Mouse (Mus musculus): Measurements from ENCODE around the gene Fbxw15. TPM values are rescaled to one million over a fixed set of nuclear protein-coding genes. Genes with fewer than 3 reads are reported as not detected.

The Fbxw15 gene
- 0.22 and 0.28 TPM in 2 replicates for polyA plus RNA-seq (2012; rRNA removed)

DNA sequence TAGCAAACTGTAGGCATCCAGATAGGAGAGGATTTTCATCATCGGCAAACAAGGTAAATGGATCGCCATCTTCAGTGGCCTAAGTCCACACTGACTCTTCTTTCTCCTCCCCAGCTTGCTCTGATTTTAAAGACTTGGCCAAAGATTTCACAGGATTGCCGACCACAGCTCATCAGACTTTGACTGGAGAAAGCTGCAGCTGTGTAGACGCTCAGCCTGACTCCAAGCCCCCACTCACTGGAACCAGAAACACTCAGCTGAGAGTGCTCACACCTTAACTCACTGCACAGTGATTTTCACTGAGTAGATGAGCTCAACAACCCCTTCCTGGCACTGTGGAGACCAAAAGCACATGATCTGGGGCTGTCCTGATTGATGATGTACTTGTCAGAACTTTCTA lies at the start of gene Fbxw15:
Gene Fbxw15, minus strand, starts transcription at position 101 of the 400 bp plus-strand sequence.

Other genes starting within 250 kb of the Fbxw15 start
- gene Fbxw28, start 228.6 kb downstream of the Fbxw15 start, polyA plus RNA-seq (2012; rRNA removed): not detected in 2 replicates
- not detected in 2 replicates for gene Fbxw22, start 164.0 kb downstream of the Fbxw15 start, polyA plus RNA-seq (2012; rRNA removed)
- not detected in 2 replicates for gene Fbxw16, start 119.1 kb downstream of the Fbxw15 start, polyA plus RNA-seq (2012; rRNA removed)
- gene Fbxw19, start 72.4 kb downstream of the Fbxw15 start, polyA plus RNA-seq (2012; rRNA removed): not detected in 2 replicates
- gene Fbxw24, start 57.8 kb upstream of the Fbxw15 start, polyA plus RNA-seq (2012; rRNA removed): 0.04 and 0.05 TPM in 2 replicates
- 0.05 TPM in 1 of 2 replicates, not detected in the other for gene Fbxw25, start 96.4 kb upstream of the Fbxw15 start, polyA plus RNA-seq (2012; rRNA removed)
- gene Fbxw18, start 134.4 kb upstream of the Fbxw15 start, polyA plus RNA-seq (2012; rRNA removed): 0.03 TPM in 1 of 2 replicates, not detected in the other
- gene Fbxw26, start 177.8 kb upstream of the Fbxw15 start, polyA plus RNA-seq (2012; rRNA removed): 0.06 TPM in 1 of 2 replicates, not detected in the other
- gene Fbxw27, start 222.4 kb upstream of the Fbxw15 start, polyA plus RNA-seq (2012; rRNA removed): 0.24 TPM in 1 of 2 replicates, not detected in the other
- 0.14 and 0.16 TPM in 2 replicates for gene Spink8, start 244.0 kb upstream of the Fbxw15 start, polyA plus RNA-seq (2012; rRNA removed)

Data from central nervous system, embryonic 18 days (tissue).